Mouse (Mus musculus) kidney, adult 2 months (tissue): ENCODE data around the gene Tnfaip8l1.

Source experiments
- CTCF ChIP-seq: fragments of 200-500 bp; conservative IDR thresholded peaks from 2 replicates; pipeline ENCODE4 v1.5.1; 2011; ENCODE audit warnings: low read depth, mild to moderate bottlenecking, control low read depth, low read length, moderate library complexity, mixed read lengths; ENCODE audit not compliant: insufficient read depth, insufficient read length
- POLR2A ChIP-seq: fragments of 200-500 bp; IDR thresholded peaks from one replicate; pipeline ENCODE4 v1.6.1; 2011; ENCODE audit warnings: low read depth, low read length, control low read depth

GRCm38 (mm10) chr17:56173401-56174046 lies 11.2 kb downstream of the Tnfaip8l1 start:
- no peak for TF ChIP-seq CTCF
- TF ChIP-seq POLR2A, result no peak
